Comparison of ENCODE assay signal across 27 mouse cellular contexts in the genomic region with DNA sequence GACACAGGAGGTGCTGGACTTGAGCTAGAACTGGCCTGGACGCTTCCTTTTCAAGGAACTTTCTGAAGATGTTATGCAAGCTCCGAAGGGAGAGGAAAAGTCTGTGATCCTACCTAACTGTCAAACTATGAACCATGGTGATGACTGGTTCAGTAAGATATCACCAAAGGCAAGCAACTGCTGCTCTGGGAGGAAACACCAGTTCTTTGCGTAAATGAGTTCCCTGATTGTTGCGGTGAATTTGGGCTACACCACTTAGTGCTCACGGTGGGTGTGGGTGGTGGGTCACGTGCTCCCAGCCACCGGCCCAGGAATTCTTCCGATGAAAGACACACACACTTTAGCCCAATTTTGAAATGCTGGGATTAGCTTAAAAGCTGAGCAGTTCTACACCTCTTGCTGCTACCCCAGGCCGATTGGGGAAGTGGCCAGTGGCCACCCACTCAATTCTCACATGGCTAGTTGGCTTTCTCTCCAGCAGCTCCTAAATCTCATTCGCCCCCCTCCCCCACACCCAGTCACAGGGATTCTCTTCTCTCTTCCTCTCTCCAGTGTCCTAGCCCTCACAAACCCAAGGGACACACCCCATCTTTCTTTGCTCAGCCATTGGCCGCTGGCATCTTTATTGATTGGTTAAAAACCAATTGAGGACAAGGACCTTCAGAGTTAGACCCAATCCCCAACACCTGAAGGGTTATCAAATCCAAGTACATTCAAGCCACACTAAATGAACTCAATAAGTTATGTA. TPM values are rescaled to one million over a fixed set of nuclear protein-coding genes. Genes with fewer than 3 reads are reported as not detected.
DNase-seq lines count a peak whose midpoint lies in the region; ATAC-seq and TF ChIP-seq lines count a peak whose summit lies in the region.
"Had no signal": no experiment of that assay in that cellular context is flagged by ENCODE, and none has a peak within 500 bp of the region (broad histone marks: within the 10 kb centered on the region; RNA-seq: fewer than 3 reads in every experiment).

No protein-coding gene starts in this region.

- 86% methylated on average over 11 of the region's 11 CpGs for WGBS in embryonic facial prominence, embryonic 10.5 days

- no peak for TF ChIP-seq CTCF in MEL (IDR thresholded peaks at IDR 0.05 in 2 of 3, conservative IDR thresholded peaks at IDR 0.05 in 1 of 3; ENCODE audit: control insufficient read depth in 1 of 3, insufficient read depth in 1 of 3, low read depth in 2 of 3, low read length in 3 of 3, poor library complexity in 1 of 3, severe bottlenecking in 1 of 3)

- no peak for TF ChIP-seq RAD21 in MEL (IDR thresholded peaks at IDR 0.05; ENCODE audit: low read depth, low read length)

- H3K4me1 ChIP-seq in MEL (ENCODE audit: control insufficient read depth in 1 of 2, insufficient read depth in 2 of 2, low read length in 2 of 2): no peaks in the 10 kb centered on the region
- peaks cover 3% of the 10 kb centered on the region for H3K4me1 ChIP-seq in embryonic facial prominence, embryonic 10.5 days
- H3K4me1 ChIP-seq: forebrain, embryonic 12.5 days; neural tube, embryonic 13.5 days had no signal

- H3K27ac ChIP-seq in MEL (ENCODE audit: control insufficient read depth, low read depth, low read length): no peak overlapping the region
- H3K27ac ChIP-seq in embryonic facial prominence, embryonic 10.5 days (replicated peaks): no peak overlapping the region
- H3K27ac ChIP-seq: embryonic facial prominence, embryonic 13.5 days; forebrain, embryonic 12.5 days; gastrocnemius, adult 2 months; heart, embryonic 15.5 days; hindbrain, embryonic 15.5 days; neural tube, embryonic 13.5 days had no signal

- no peaks in the 10 kb centered on the region for H3K36me3 ChIP-seq in MEL (ENCODE audit: control insufficient read depth in 1 of 2, insufficient read depth in 2 of 2, low read length in 2 of 2)
- no peaks in the 10 kb centered on the region for H3K36me3 ChIP-seq in embryonic facial prominence, embryonic 10.5 days (replicated peaks)
- H3K36me3 ChIP-seq: embryonic facial prominence, embryonic 13.5 days; forebrain, embryonic 12.5 days; G1E; heart, embryonic 15.5 days; hindbrain, embryonic 15.5 days; neural tube, embryonic 13.5 days had no signal

- no peak overlapping the region for H3K9ac ChIP-seq in MEL (ENCODE audit: control insufficient read depth, low read depth, low read length, poor library complexity, severe bottlenecking)
- H3K9ac ChIP-seq: embryonic facial prominence, embryonic 13.5 days; forebrain, embryonic 12.5 days; heart, embryonic 15.5 days; hindbrain, embryonic 15.5 days; lung, embryonic 14.5 days; neural tube, embryonic 13.5 days had no signal

- no peak overlapping the region for H3K4me3 ChIP-seq in MEL (ENCODE audit: control insufficient read depth in 1 of 2, insufficient read depth in 1 of 2, low read depth in 2 of 2, low read length in 2 of 2)
- H3K4me3 ChIP-seq in embryonic facial prominence, embryonic 10.5 days: no peak overlapping the region
- H3K4me3 ChIP-seq: embryonic facial prominence, embryonic 13.5 days; erythroblast, embryonic 14.5 days; forebrain, embryonic 12.5 days; gastrocnemius, adult 2 months; heart, embryonic 15.5 days; hindbrain, embryonic 15.5 days; myocyte; neural tube, embryonic 13.5 days had no signal

- ATAC-seq in granulocyte monocyte progenitor cell, adult 5-6 weeks (replicated peaks; ENCODE audit: poor library complexity, severe bottlenecking): peak; percentile 61
- ATAC-seq: midbrain, embryonic 16.5 days had no signal

- H3K9me3 ChIP-seq in MEL (replicated peaks; ENCODE audit: insufficient read depth, low read length): no peaks in the 10 kb centered on the region
- no peaks in the 10 kb centered on the region for H3K9me3 ChIP-seq in embryonic facial prominence, embryonic 10.5 days
- H3K9me3 ChIP-seq: forebrain, embryonic 12.5 days; heart, embryonic 15.5 days; hindbrain, embryonic 15.5 days; neural tube, embryonic 13.5 days had no signal

- TF ChIP-seq POLR2A in MEL (IDR thresholded peaks at IDR 0.05; ENCODE audit: control insufficient read depth in 1 of 2, insufficient read depth in 1 of 2, low read depth in 1 of 2, low read length in 2 of 2, poor library complexity in 1 of 2): no peak

- TF ChIP-seq EP300 in MEL (IDR thresholded peaks at IDR 0.05; ENCODE audit: low read depth in 1 of 2, low read length in 2 of 2): no peak

- H3K79me2 ChIP-seq in MEL (ENCODE audit: control insufficient read depth, insufficient read depth, low read length, poor library complexity): no peaks in the 10 kb centered on the region

- H3K27me3 ChIP-seq in MEL (ENCODE audit: control insufficient read depth in 1 of 2, insufficient read depth in 2 of 2, low read length in 2 of 2): peaks cover 3 to 4% of the 10 kb centered on the region in 2 experiments; a peak in 3 of 4 replicates
- H3K27me3 ChIP-seq in embryonic facial prominence, embryonic 10.5 days (replicated peaks; ENCODE audit: low read depth, poor library complexity, severe bottlenecking): no peaks in the 10 kb centered on the region
- H3K27me3 ChIP-seq: embryonic facial prominence, embryonic 13.5 days; forebrain, embryonic 12.5 days; heart, embryonic 15.5 days; hindbrain, embryonic 15.5 days; neural tube, embryonic 13.5 days had no signal

- peak; percentile 31 for DNase-seq in lung, postnatal 4 days
- no peak for DNase-seq in lung, postnatal 14 days
- no peak for DNase-seq in MEL (ENCODE audit: low read depth, low spot score)
- no peak for DNase-seq in embryonic facial prominence, embryonic 10.5 days (ENCODE audit: low spot score)
- no peak for DNase-seq in thymus, postnatal 14 days
- DNase-seq in embryo, embryonic 11 days: no peak
- DNase-seq: adrenal gland, postnatal 36 days; cerebellum, adult 11 months; cerebellum, adult 9-11 months; gastrocnemius, adult 2 months; heart, postnatal 4 days; kidney, adult 8-10 months; kidney, postnatal 10 days; layer of hippocampus, postnatal 36 days; lung, embryonic 14.5 days; retina, postnatal 1 day; right cerebral cortex, postnatal 25 days had no signal

TF ChIP-seq in MEL, 35 proteins besides CTCF, POLR2A, EP300 and RAD21:
- TF ChIP-seq USF2 (IDR thresholded peaks at IDR 0.05; ENCODE audit: borderline replicate concordance in 1 of 2, insufficient read depth in 1 of 2, low read depth in 1 of 2, low read length in 2 of 2): no peak
- TF ChIP-seq USF1 (IDR thresholded peaks at IDR 0.05; ENCODE audit: low read depth, low read length): 0 out of 2 replicates have a peak, but pooled peaks have one; percentile 5

RNA-seq across cellular contexts. Expression of a gene that starts 24.8 kb away (rescaled TPM):
- total RNA-seq in MEL (2012; rRNA removed): 7.6 and 11.8 TPM in 2 replicates
- 10 to 100 TPM in 1 of 2 experiments, not detected in 1; 14.4 TPM for polyA plus RNA-seq in MEL (2012; ENCODE audit: insufficient read depth in 1 of 2, insufficient read length in 2 of 2, low read depth in 1 of 2, low replicate concordance in 2 of 2, missing spikeins in 1 of 2)
- total RNA-seq in granulocyte monocyte progenitor cell, adult 5-6 weeks (2014; fragmentation: Nextera tagmentation): 48.2 and 55.2 TPM in 2 replicates
- total RNA-seq in granulocyte monocyte progenitor cell, adult 5-6 weeks (2017): 66.8 and 116 TPM in 2 replicates
- polyA plus RNA-seq in embryonic facial prominence, embryonic 10.5 days (2016; fragmentation: Nextera tagmentation; extraction: Ambion mirVana): 78.2 and 88.4 TPM in 2 replicates

RNA-seq across cellular contexts. Expression of a gene that starts 45.0 kb away (rescaled TPM):
- total RNA-seq in MEL (2012; rRNA removed): 13.7 and 15.0 TPM in 2 replicates
- 10 to 100 TPM in 1 of 2 experiments, not detected in 1; 18.7 TPM for polyA plus RNA-seq in MEL (2012; ENCODE audit: insufficient read depth in 1 of 2, insufficient read length in 2 of 2, low read depth in 1 of 2, low replicate concordance in 2 of 2, missing spikeins in 1 of 2)
- 25.7 and 41.5 TPM in 2 replicates for total RNA-seq in granulocyte monocyte progenitor cell, adult 5-6 weeks (2014; fragmentation: Nextera tagmentation)
- total RNA-seq in granulocyte monocyte progenitor cell, adult 5-6 weeks (2017): 39.6 and 45.8 TPM in 2 replicates
- polyA plus RNA-seq in embryonic facial prominence, embryonic 10.5 days (2016; fragmentation: Nextera tagmentation; extraction: Ambion mirVana): 32.6 and 34.3 TPM in 2 replicates

RNA-seq across cellular contexts. Expression of a gene that starts 56.4 kb away (rescaled TPM):
- total RNA-seq in MEL (2012; rRNA removed): not detected in 2 replicates
- not detected for polyA plus RNA-seq in MEL (2012; ENCODE audit: insufficient read depth in 1 of 2, insufficient read length in 2 of 2, low read depth in 1 of 2, low replicate concordance in 2 of 2, missing spikeins in 1 of 2)
- total RNA-seq in granulocyte monocyte progenitor cell, adult 5-6 weeks (2014; fragmentation: Nextera tagmentation): not detected in 2 replicates
- total RNA-seq in granulocyte monocyte progenitor cell, adult 5-6 weeks (2017): not detected in 2 replicates
- 3.3 and 5.8 TPM in 2 replicates for polyA plus RNA-seq in embryonic facial prominence, embryonic 10.5 days (2016; fragmentation: Nextera tagmentation; extraction: Ambion mirVana)
- total RNA-seq: gastrocnemius, adult 2 months had no signal
- polyA plus RNA-seq: erythroblast, embryonic 14.5 days; G1E; myocyte had no signal

Comparison
In these comparisons a context has a peak if more than half of its experiments do, and no peak if none do; other contexts are left out.
1. DNase-seq: peak in lung, postnatal 4 days (2 of 2); none in lung, postnatal 14 days (single experiment), MEL (single experiment), embryonic facial prominence, embryonic 10.5 days (single experiment), thymus, postnatal 14 days (single experiment) and embryo, embryonic 11 days (single experiment).